Mouse (Mus musculus): ENCODE results near the gene Itgb4.
A peak's percentile ranks its signal among the peaks of the same experiment; 100 is the strongest.

Itgb4 gene

GRCm38 (mm10) chr11:115970006-115970673 is 4.4 kb upstream of the Itgb4 start:
- no peak for DNase-seq

GRCm38 (mm10) chr11:115971016-115971415 is 3.5 kb upstream of the Itgb4 start:
- DNase-seq, result no peak

- DNase-seq, result no peak
These were observed 543 bp downstream of the Itgb4 start for GRCm38 (mm10) chr11:115975083-115975420.

- no peak for DNase-seq
These were observed 1.0 kb downstream of the Itgb4 start for GRCm38 (mm10) chr11:115975544-115975943.

GRCm38 (mm10) chr11:115982472-115982871 is 8.0 kb downstream of the Itgb4 start:
- DNase-seq, result no peak

- DNase-seq, result no peak
These were observed 8.8 kb downstream of the Itgb4 start for GRCm38 (mm10) chr11:115983291-115983690.

GRCm38 (mm10) chr11:115989686-115990085 is 15.2 kb downstream of the Itgb4 start:
- no peak for DNase-seq

- DNase-seq, result no peak
These were observed 17.6 kb downstream of the Itgb4 start for GRCm38 (mm10) chr11:115992098-115992497.

- DNase-seq, result no peak
These were observed 20.7 kb downstream of the Itgb4 start for GRCm38 (mm10) chr11:115995256-115995655.

GRCm38 (mm10) chr11:115997047-115997446 is 22.5 kb downstream of the Itgb4 start:
- no peak for DNase-seq

GRCm38 (mm10) chr11:115997662-115998061 is 23.2 kb downstream of the Itgb4 start:
- no peak for DNase-seq

GRCm38 (mm10) chr11:115999027-115999426 is 24.5 kb downstream of the Itgb4 start:
- DNase-seq, result no peak

GRCm38 (mm10) chr11:115999538-116000143 is 25.1 kb downstream of the Itgb4 start:
- DNase-seq, result peak; percentile 55

- no peak for DNase-seq
These were observed 26.1 kb downstream of the Itgb4 start for GRCm38 (mm10) chr11:116000607-116001006.

GRCm38 (mm10) chr11:116001725-116002124 is 27.2 kb downstream of the Itgb4 start:
- DNase-seq, result no peak

- no peak for DNase-seq
These were observed 28.4 kb downstream of the Itgb4 start for GRCm38 (mm10) chr11:116002894-116003293.

- DNase-seq, result no peak
These were observed 29.8 kb downstream of the Itgb4 start for GRCm38 (mm10) chr11:116004186-116004823.

- peak; percentile 71 for DNase-seq
These were observed 30.6 kb downstream of the Itgb4 start for GRCm38 (mm10) chr11:116004840-116005700.

GRCm38 (mm10) chr11:116005701-116006419 is 31.4 kb downstream of the Itgb4 start:
- no peak for DNase-seq

GRCm38 (mm10) chr11:116007095-116007850 is 32.8 kb downstream of the Itgb4 start:
- DNase-seq, result no peak

- DNase-seq, result no peak
These were observed 33.9 kb downstream of the Itgb4 start for GRCm38 (mm10) chr11:116008411-116008810.

- DNase-seq, result no peak
These were observed 34.4 kb downstream of the Itgb4 start for GRCm38 (mm10) chr11:116008832-116009375.
